Mouse (Mus musculus) ES-E14 (cell line): Measurements from ENCODE around the gene Rnf144b. TPM values are rescaled to one million over a fixed set of nuclear protein-coding genes. Genes with fewer than 3 reads are reported as not detected.

Experiments
- DNase-seq: peaks from one replicate; pipeline ENCODE4 v3.0.0-alpha.2; 2013; ENCODE audit warnings: low read depth, low spot score
- H3K27ac ChIP-seq: 2 replicates; pipeline ENCODE4 v1.5.1; 2012; ENCODE audit warnings: low read depth, mild to moderate bottlenecking, low read length, moderate library complexity, mixed read lengths; ENCODE audit not compliant: poor library complexity, insufficient read depth, severe bottlenecking
- H3K36me3 ChIP-seq: 2 replicates; pipeline ENCODE4 v1.6.1; 2012; ENCODE audit warnings: mild to moderate bottlenecking, low read length, moderate library complexity, mixed read lengths; ENCODE audit not compliant: control insufficient read depth, poor library complexity, insufficient read depth, severe bottlenecking
- H3K4me1 ChIP-seq, 2 experiments: fragments of 150-350 bp in 1 of 2; sonication (generic) in 1 of 2; 2 replicates each; pipeline ENCODE4 v1.6.1; 2012; ENCODE audit warnings: low read length in 2 of 2, mild to moderate bottlenecking in 1 of 2, mixed read lengths in 1 of 2; ENCODE audit not compliant: control insufficient read depth in 2 of 2, insufficient read depth in 2 of 2, poor library complexity in 1 of 2
- H3K4me3 ChIP-seq, 2 experiments: fragments of 150-350 bp in 1 of 2; sonication (generic) in 1 of 2; 2 replicates each; pipeline ENCODE4 v1.5.1; 2012; ENCODE audit warnings: low read length in 2 of 2, low read depth in 1 of 2, mild to moderate bottlenecking in 1 of 2, mixed read lengths in 1 of 2; ENCODE audit not compliant: insufficient read depth in 1 of 2, poor library complexity in 1 of 2, severe bottlenecking in 1 of 2
- H3K9ac ChIP-seq: 2 replicates; pipeline ENCODE4 v1.6.1; 2012; ENCODE audit warnings: low read depth, mild to moderate bottlenecking, low read length, mixed read lengths; ENCODE audit not compliant: poor library complexity, insufficient read depth, severe bottlenecking
- H3K9me3 ChIP-seq: fragments of 150-350 bp; sonication (generic); 2 replicates; pipeline ENCODE4 v1.6.1; 2012; ENCODE audit warnings: low read depth, mild to moderate bottlenecking, low read length; ENCODE audit not compliant: control insufficient read depth, insufficient read depth
- CHD2 ChIP-seq: IDR thresholded peaks from 2 replicates; pipeline ENCODE4 v1.6.1; 2014; ENCODE audit warnings: mild to moderate bottlenecking, low read depth, low read length, inconsistent platforms
- HCFC1 ChIP-seq: IDR thresholded peaks from 2 replicates; pipeline ENCODE4 v1.6.1; 2012; ENCODE audit warnings: low read length, inconsistent platforms, borderline replicate concordance; ENCODE audit not compliant: insufficient read depth
- MAFK ChIP-seq: IDR thresholded peaks from 2 replicates; pipeline ENCODE4 v1.6.1; 2014; ENCODE audit warnings: mild to moderate bottlenecking, low read depth, low read length, inconsistent platforms; ENCODE audit not compliant: insufficient read depth
- ZC3H11A ChIP-seq: IDR thresholded peaks from 2 replicates; pipeline ENCODE4 v1.6.1; 2012; ENCODE audit warnings: low read depth, mild to moderate bottlenecking, inconsistent platforms, low read length, borderline replicate concordance
- ZNF384 ChIP-seq: IDR thresholded peaks from 2 replicates; pipeline ENCODE4 v1.6.1; 2012; ENCODE audit warnings: low read depth, low read length, inconsistent platforms
- in situ Hi-C, 2 experiments: fragments of 600-800 bp; cut with MboI; formaldehyde crosslinking; loops; one replicate each; pipeline ENCODE4 v1.15.1; 2025; ENCODE audit warnings: low sequenced_read_pairs in 2 of 2, inconsistent platforms in 1 of 2; ENCODE audit not compliant: unreplicated experiment in 2 of 2
- total RNA-seq: library from RNA; depleted of rRNA; stranded (reverse); fragments of 300-350 nt; gene quantifications from 2 replicates; pipeline ENCODE4 v1.2.3, GENCODE M21; 2012

Gene Rnf144b
- total RNA-seq, 1 experiment, result 1.2 TPM

- no peak for TF ChIP-seq HCFC1
- TF ChIP-seq ZNF384, result no peak
- TF ChIP-seq ZC3H11A, result no peak
- TF ChIP-seq CHD2, result no peak
- TF ChIP-seq MAFK, result no peak
- Histone ChIP-seq H3K27ac (no peak overlapping the region), H3K9ac (no peak overlapping the region), H3K4me1 (peaks cover 0 to 5% of the 10 kb centered on the region in 2 experiments; a peak in 2 of 4 replicates), H3K9me3 (no peaks in the 10 kb centered on the region), H3K4me3 (no peak overlapping the region), H3K36me3 (no peaks in the 10 kb centered on the region)
- in situ Hi-C loops, result no loop called here
- DNase-seq, result no peak
Observed at GRCm38 (mm10) chr13:47170811-47171555, 48.5 kb downstream of the Rnf144b start.

GRCm38 (mm10) chr13:47172891-47173290 lies 50.4 kb downstream of the Rnf144b start:
- H3K4me3 ChIP-seq, result no peak overlapping the region
- H3K27ac ChIP-seq, result no peak overlapping the region
- H3K4me1 ChIP-seq, result peaks cover 0 to 5% of the 10 kb centered on the region in 2 experiments; a peak in 2 of 4 replicates
- H3K36me3 ChIP-seq, result no peaks in the 10 kb centered on the region
- TF ChIP-seq MAFK (no peak), HCFC1 (no peak), CHD2 (no peak), ZNF384 (no peak)
- no peak for DNase-seq
- H3K9me3 ChIP-seq, result no peaks in the 10 kb centered on the region
- H3K9ac ChIP-seq, result no peak overlapping the region
- in situ Hi-C loops, result no loop called here

- in situ Hi-C loops, result no loop called here
- H3K9ac ChIP-seq, result no peak overlapping the region
- no peaks in the 10 kb centered on the region for H3K9me3 ChIP-seq
- TF ChIP-seq CHD2 (no peak), HCFC1 (no peak), ZNF384 (no peak), MAFK (no peak), ZC3H11A (no peak)
- H3K4me3 ChIP-seq, result no peak overlapping the region
- no peak for DNase-seq
- H3K27ac ChIP-seq, result no peak overlapping the region
- H3K36me3 ChIP-seq, result no peaks in the 10 kb centered on the region
- no peaks in the 10 kb centered on the region for H3K4me1 ChIP-seq
Observed at GRCm38 (mm10) chr13:47178182-47178581, 55.7 kb downstream of the Rnf144b start.

- no peak for DNase-seq
- Histone ChIP-seq H3K9me3 (no peaks in the 10 kb centered on the region), H3K4me1 (no peaks in the 10 kb centered on the region), H3K36me3 (no peaks in the 10 kb centered on the region), H3K9ac (no peak overlapping the region), H3K27ac (no peak overlapping the region), H3K4me3 (no peak overlapping the region)
- no peak for TF ChIP-seq ZC3H11A
- no peak for TF ChIP-seq CHD2
- TF ChIP-seq MAFK, result no peak
- no peak for TF ChIP-seq HCFC1
- no peak for TF ChIP-seq ZNF384
- in situ Hi-C loops, result no loop called here
Observed at GRCm38 (mm10) chr13:47180776-47181175, 58.3 kb downstream of the Rnf144b start.

GRCm38 (mm10) chr13:47182366-47182765 lies 59.9 kb downstream of the Rnf144b start:
- H3K4me1 ChIP-seq, result no peaks in the 10 kb centered on the region
- no peak overlapping the region for H3K4me3 ChIP-seq
- H3K27ac ChIP-seq, result no peak overlapping the region
- in situ Hi-C loops, result no loop called here
- H3K9ac ChIP-seq, result no peak overlapping the region
- no peak for DNase-seq
- H3K36me3 ChIP-seq, result no peaks in the 10 kb centered on the region
- H3K9me3 ChIP-seq, result no peaks in the 10 kb centered on the region
- TF ChIP-seq ZC3H11A, result no peak
- no peak for TF ChIP-seq HCFC1
- no peak for TF ChIP-seq ZNF384
- no peak for TF ChIP-seq MAFK
- no peak for TF ChIP-seq CHD2
